Mouse (Mus musculus) T-helper 1 cell (primary cell): ENCODE results near the gene Sirt4.
"Not testable (repeated sequence)": the region's sequence is repeated elsewhere in the genome, so short reads cannot be mapped to it uniquely, and the experiment has no call there.

Experiments
- in situ Hi-C: fragments of 300-600 bp; cut with MboI, MseI; formaldehyde crosslinking; loops from one replicate; pipeline ENCODE4 v1.15.1; 2025; ENCODE audit warnings: high pct_unique_total_duplicates

The Sirt4 gene

GRCm38 (mm10) chr5:115473191-115473590 is 11.3 kb downstream of the Sirt4 start:
- in situ Hi-C loops, result no loop called here

GRCm38 (mm10) chr5:115470766-115471531 is 13.6 kb downstream of the Sirt4 start:
- in situ Hi-C loops, result no loop called here

DNA sequence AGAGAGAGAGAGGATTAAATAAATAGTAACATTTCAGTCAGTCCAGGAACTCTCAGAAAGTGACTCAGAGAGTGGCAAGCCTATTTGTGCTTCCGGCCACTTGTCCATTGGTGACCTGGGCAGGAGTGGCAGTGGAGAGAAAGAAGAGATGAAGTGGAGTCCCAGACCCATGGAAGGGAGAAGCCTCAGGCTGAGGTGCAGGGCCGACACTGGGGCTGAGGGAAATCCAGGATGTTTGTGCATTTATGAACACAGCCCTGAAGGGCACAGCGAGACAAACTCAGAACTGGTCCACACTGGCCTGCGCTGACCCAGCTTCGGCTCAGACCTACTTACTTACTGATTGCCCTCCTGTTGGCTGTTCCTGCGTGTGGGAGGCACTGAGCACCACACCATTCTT is 14.7 kb downstream of the Sirt4 start:
- in situ Hi-C loops, result no loop called here

GRCm38 (mm10) chr5:115465642-115466420 is 18.7 kb downstream of the Sirt4 start, which contains the start of gene Pla2g1b:
Gene Pla2g1b, plus strand, starts transcription at chr5:115466262.
- in situ Hi-C loops, result no loop called here

DNA sequence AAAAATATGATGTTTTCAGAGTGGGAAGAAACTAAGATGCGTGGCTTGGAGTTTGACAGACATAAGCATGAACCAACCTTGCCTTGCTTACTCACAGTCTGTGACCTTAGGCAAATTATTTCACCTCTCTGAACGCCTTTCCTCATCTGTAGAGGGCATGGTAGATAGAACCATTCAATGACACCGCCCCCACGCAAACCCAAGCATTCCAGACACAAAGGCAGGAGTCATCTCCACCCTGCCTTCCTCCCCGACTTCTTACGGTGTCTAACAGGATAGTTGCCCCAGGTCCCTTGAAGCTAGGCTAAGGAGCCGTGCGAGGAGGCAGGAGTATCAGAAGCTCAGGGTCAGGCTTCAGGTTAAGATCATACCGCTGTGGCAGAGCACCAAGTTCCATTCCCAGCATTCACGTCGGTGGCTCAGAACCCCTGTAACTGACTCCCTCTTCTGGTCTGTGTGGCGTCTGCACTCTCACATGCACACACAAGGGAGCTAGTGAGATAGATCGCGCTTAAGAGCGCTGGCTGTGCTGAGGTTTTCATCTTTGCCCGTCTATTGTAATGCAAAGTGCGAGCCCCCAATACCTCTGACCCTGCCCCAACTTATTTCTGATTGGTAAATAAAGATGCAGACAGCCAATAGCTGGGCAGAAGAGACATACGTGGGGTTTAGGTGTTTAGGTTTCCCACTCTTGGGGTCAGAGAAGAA is 20.0 kb downstream of the Sirt4 start:
- in situ Hi-C loops, result no loop called here

GRCm38 (mm10) chr5:115458918-115459317 is 25.6 kb downstream of the Sirt4 start:
- in situ Hi-C loops, result no loop called here

DNA sequence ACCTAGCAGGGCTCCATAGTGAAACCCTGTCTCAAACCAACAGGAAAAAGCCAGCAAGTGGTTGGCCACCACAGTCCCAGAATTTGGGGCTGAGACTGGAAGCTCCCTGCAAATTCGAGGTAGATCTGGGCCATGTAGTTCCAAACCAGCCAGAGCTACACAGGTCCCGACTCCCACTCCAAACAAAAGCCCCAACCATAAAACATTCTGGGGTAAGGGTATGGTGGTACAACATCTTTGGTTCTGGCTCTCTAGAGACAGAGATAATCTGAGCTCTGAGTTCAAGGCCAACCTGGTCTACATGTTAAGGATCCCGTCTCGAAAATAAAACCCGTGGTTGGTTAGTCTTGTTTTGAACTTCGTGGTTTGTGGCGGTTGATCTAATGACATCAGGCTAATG is 28.7 kb downstream of the Sirt4 start:
- in situ Hi-C loops, result no loop called here

DNA sequence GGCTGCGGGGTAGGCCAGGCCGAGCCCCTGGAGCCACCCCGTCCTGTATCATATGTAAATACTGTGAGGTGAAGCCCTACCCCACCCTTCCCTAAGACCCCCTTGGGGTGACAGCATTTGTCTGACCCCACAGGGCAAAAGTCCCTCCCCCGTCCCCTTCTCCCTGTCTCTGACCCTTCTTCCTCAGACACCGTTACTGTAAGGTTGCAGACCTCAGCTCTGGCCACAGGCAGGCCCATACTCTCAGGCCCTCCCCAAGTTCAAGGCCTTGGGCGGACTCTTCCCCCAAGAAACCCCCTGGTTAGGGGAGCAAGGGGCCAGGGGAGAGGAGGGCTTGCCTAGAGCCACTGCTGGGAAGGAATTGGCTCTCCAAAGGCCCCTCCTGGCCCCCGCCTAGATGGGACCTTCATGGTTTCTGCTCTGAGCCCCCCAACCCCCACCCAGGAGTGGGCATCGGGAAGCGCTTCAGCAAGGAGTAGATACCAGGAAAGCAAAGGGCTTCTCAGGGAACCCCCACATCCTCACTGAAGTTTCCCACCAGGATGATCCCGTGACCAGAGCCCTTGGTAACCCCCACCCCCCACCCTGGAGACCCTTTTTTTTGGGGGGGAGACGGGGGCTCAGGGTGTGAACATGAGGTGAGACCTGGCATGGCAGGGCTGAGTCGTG is 30.0 kb downstream of the Sirt4 start:
- in situ Hi-C loops, result no loop called here

GRCm38 (mm10) chr5:115450410-115451317 is 33.9 kb downstream of the Sirt4 start:
- in situ Hi-C loops, result no loop called here

DNA sequence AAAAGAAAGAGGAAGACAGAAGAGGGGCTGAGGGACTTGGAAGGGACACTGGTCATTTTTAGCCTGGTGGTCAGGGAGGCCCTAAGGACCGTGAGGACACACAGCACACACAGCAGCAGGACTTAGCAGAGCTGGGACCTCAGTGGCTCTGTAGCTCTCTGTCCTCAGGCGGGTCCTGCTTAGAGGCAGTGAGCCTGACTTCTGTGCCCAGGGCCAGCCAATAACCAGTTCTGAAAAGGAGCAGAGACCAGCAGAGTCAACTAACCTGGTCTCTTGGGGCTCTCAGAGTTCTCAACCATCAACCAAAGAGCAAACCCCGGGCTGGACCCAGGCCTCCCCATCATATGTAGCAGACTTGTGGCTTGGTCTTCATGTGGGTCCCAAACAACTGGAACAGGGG is 35.3 kb downstream of the Sirt4 start:
- in situ Hi-C loops, result loop anchor here (5.0 kb wide), 1 partner anchor 82 kb away; no protein-coding TSS in a partner anchor

GRCm38 (mm10) chr5:115447108-115447507 is 37.4 kb downstream of the Sirt4 start:
- in situ Hi-C loops, result loop anchor here (5.0 kb wide), 1 partner anchor 80 kb away; no protein-coding TSS in a partner anchor

GRCm38 (mm10) chr5:115444130-115444529 is 40.4 kb downstream of the Sirt4 start:
- in situ Hi-C loops, result no loop called here

- in situ Hi-C loops, result not testable (repeated sequence)
These were observed 41.9 kb downstream of the Sirt4 start for GRCm38 (mm10) chr5:115442663-115443062.

DNA sequence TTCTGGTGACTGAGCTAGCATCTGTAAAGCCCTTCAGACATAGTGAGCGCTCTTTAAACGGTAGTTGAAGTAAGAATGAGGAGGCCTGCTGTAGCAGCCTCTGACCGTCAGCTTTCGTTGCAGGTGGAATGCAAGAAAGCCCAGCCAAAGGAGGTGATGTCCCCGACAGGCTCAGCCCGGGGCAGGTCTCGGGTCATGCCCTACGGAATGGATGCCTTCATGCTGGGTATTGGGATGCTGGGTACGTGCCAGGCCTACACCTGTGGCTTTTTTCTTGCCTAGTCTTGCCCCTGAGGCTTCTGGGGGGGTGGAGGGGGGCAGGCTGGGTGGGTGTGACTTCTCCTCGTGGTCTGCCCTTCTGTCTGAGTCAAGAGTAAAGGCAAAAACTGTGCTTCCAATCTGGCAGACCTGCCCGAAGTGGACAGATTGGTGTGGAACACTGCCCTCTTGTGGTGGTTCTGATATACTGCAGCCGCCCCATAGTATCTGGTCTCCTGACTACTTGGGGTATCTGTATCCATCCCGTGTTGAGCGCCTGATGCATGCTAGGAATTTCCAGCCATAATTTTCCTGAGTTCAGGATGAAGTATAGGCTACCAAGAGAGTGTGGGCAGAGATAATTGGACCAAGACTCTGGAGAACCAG is 43.2 kb downstream of the Sirt4 start:
- in situ Hi-C loops, result no loop called here

DNA sequence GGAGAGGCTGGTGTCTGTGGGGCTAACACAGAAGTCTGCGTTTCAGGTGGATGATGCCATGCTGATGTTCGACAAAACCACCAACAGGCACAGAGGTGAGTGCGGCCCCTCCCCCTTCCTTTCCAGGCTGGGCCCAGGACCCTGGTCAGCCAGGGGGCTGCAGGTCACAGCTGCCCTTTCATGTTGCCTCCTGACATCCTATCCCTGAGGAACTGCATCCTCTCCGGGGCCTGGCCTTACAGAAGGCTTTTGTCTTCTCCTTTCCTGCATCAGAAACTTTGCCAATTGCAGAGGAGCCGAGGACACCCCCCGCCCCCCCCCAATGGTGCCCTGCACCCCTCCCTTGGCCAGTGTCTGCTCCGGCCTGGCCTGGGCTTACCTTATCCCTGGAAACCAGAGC is 45.9 kb downstream of the Sirt4 start:
- in situ Hi-C loops, result no loop called here

DNA sequence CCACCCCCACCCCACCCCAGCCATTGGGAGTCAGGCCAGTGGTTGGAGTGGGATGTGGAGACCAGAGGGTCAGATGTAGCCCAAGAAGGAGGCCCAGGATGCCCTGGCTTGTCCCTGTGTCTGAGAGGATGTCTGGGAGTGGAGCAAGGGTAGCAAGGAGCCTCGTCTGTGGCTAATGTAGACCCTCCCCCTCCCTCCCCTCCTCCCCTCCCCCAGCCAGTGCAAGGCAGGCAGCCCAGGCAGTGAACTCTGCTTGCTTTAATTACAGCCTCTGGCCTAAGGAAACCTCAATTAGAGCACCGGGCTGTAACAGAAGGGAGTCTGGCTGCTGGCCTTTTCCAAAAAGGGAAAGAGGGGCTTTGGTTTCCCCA is 46.6 kb downstream of the Sirt4 start:
- in situ Hi-C loops, result no loop called here

- in situ Hi-C loops, result no loop called here
These were observed 47.1 kb downstream of the Sirt4 start for GRCm38 (mm10) chr5:115437242-115437944.

DNA sequence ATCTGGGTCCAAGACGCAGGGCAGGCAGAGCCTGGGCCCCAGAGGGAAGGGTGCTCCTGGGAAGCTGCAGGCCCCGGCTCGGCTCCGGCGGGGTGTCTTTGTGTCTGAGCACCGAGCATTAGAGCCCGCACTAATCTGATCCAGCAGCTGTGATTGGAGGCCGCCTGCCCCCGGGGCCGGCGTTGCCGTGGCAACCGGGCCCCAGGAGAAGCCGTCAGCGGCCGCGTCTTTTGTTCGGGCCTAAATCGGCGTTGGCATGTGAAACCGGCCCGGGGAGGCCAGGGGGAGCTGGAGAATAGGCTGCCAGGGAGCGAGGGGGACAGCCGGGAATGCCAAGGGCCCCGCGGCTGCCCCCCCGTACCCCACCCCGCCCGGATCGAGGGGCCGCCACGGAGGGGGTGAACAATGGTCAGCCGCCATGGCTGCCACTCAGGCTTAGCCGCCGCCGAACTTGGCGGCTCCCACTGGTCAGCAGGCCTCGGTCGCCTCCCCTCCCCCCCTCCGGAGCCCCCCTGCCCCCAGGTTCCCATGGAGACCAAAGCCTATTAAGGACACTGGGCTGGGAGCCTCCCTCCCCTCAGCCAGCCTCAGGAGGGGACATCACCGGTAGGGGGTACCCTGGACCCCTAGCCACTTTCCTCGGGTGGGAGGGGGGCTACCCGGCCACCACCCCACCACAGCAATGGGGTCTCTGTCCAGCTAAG is 48.0 kb downstream of the Sirt4 start:
- in situ Hi-C loops, result no loop called here
